Mouse (Mus musculus) E14TG2a.4 (cell line): ENCODE measurements around the gene Sft2d1.

Experiments
- CTCF ChIP-seq: conservative IDR thresholded peaks from 2 replicates; pipeline ENCODE4 v1.5.1; 2014; ENCODE audit warnings: low read length
- POU5F1 ChIP-seq: IDR thresholded peaks from 2 replicates; pipeline ENCODE4 v1.6.1; 2014; ENCODE audit warnings: low read length, borderline replicate concordance

DNA sequence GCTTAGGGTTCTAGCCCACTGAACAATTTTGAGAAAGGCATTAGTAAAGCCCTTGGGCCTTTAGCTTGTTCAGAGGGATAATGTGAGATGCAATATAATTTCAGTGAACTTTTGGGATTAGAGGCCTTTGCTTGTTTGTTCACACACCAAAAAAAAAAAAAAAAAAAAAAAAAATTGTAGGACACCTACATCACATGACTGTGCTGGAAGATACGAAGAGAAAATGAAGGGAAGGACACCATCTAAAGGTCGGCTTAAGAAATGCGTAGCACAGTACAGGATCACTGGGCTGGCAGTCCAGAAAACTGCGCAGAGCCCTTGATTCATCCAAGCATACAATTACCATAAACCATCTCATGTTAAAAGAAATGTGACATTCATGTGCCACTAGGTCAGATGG lies 9.4 kb upstream of the Sft2d1 start:
- no peak for TF ChIP-seq CTCF
- no peak for TF ChIP-seq POU5F1
